Mouse (Mus musculus) urinary bladder, postnatal 36 days (tissue): ENCODE measurements at regions not wholly inside any gene's neighbourhood (a gene's known extent, or its start where the extent isn't known, plus 50 kb on each side); places are given as distances from the start of the nearest gene placed in this dataset.

Experiments
- DNase-seq, 2 experiments: peaks; one replicate each; pipeline ENCODE4 v3.0.0; 2022; ENCODE audit warnings: low spot score in 2 of 2, mixed read lengths in 1 of 2

DNA sequence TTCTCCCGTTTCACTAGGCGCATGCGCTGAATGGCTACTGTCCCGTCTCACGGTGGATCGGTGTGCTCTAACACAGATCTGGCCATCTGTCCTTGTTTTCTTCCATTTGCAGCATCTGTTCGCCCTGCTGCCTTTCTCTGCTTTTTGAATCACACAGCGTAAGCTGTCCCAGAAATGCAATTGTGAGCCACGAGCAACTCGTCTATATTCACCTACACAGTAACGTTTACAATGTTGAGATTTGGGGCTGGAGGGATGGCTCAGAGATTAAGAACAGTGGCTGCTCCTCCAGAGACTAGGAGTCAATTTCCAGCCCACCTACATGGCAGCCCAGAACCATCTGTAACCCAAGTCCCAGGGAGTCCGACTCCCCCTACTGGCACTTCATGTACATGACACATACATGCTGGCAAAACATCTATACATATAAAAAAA is 72.2 kb upstream of the Cnot2 start:
- DNase-seq: no peak

GRCm38 (mm10) chr10:116649287-116649686 is 68.0 kb upstream of the Cnot2 start:
- no peak for DNase-seq

DNA sequence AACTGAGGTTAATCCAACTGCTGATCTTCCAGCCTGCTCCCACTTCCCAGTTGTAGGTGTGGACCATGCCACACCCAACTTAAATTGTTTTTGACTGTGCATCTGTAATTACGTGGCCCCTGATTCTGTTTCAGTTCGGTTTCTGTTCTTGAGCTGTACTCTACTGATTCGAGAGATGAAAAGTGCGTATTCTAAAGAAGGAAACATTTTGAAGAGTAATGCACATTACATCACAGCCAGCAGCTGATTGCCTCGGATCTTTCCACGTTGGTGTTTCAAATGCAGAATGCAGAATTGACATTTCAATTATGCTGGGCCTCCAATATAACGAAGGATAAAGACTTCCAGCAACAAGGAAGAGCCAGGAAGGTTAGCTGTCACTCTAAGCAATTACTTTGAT is 64.7 kb upstream of the Cnot2 start:
- no peak for DNase-seq

DNA sequence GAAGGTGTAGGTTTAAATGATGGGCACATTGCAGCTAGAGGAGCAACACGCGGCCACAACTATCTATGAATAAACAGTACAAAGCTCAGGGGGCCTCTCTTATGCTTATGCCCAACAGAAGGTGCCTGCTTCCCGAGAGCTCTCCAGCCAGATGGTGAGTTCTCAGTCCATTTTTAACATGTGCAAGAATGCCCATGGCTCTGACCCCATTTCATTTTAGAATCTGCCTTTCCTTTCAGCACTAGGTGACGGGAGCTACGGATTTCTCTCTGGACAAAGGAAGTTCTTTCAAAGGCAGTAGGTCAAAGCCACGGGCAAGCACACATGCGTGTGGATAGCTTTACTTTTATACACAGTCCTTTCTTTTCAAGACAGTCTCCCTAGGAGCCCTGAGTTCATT is 64.3 kb upstream of the Cnot2 start:
- no peak for DNase-seq

DNA sequence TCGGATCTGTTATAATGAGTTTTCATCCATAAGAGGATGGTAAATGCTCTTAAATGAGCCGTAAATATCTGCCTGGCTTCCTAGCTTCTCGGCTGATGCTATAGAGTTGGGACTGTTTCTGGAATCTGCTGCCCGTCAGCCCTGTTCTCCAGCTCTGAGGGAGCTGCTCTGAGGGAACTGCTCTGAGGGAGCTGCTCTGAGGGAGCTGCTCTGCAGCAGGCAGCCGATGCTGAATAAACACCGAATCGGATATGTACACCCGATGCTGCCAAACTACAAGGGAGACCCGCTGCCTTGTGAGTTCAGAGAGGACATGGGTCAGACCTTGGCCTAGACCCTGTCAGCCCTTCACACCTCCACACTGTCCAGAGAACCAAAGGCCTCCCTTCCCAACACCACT is 63.8 kb upstream of the Cnot2 start:
- DNase-seq: no peak
